Mouse (Mus musculus): Measurements from ENCODE around the gene Mib2. TPM values are rescaled to one million over a fixed set of nuclear protein-coding genes. Genes with fewer than 3 reads are reported as not detected.

Mib2 gene
- polyA plus RNA-seq (2014; fragmentation: Nextera tagmentation; extraction: Ambion mirVana) = 44.9 and 46.1 TPM in 2 replicates

DNA sequence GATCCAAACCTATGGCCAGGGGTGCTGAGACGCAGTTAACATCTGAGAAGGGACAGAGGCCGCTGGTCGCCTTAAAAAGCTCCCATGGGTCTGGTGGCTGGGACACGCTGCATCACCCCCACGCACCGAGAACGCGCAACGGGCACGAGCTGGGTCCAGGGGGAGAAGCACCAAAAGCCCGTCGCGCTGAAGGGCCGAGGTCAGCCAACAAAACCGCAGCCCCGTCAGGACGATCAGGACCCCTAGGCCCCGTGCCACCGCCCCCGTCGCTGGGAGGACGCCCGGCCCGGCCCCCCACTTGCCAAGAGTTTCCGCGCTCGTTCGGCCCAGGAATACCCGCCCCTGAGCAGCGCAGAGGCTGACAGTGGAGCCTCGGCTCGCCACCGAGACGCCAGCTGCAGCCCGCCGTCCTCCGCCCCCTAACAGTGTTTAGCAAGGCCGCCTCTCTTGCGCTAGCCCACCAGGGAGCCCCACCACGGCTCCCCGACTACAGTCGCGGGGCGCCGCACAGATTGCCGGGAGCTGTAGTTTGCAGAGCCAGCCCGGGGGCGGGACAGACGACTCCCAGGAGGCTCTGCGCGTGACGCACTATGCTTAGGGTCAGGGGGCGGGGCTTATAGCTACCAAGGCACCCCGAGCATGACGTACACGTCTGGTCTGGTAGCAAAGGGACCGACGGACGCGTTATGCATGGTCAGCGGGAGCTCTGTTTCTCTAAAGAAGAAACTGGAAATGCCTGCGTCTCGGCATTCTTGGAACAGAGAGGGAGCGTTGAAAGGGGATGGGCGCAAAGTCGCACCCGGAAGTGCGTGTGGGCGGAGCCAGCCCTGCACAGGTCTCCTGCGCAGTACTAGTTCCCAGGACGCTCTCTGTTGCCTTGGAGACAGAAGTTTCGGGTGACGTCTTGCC lies at the start of gene Mib2:
Mib2 (minus strand) TSS at position 510 of the 909 bp plus-strand sequence.
- under 1% methylated on average over 73 of the region's 73 CpGs for WGBS
- ATAC-seq (ENCODE audit: low FRiP score) (peak; percentile 99), DNase-seq (ENCODE audit: low spot score) (peak; percentile 98)
- Histone ChIP-seq H3K4me3 (replicated peaks; ENCODE audit: low read length) (peak within 1 kb of the TSS; percentile 79), H3K9ac (peak within 1 kb of the TSS; percentile 83), H3K9me3 (ENCODE audit: control insufficient read depth, low read length) (no peaks in the 10 kb centered on the region), H3K36me3 (replicated peaks; ENCODE audit: control insufficient read depth, insufficient read depth) (peaks cover 17% of the 10 kb centered on the region), H3K4me1 (replicated peaks; ENCODE audit: control insufficient read depth, insufficient read depth, low read length) (peaks cover 9% of the 10 kb centered on the region), H3K27ac (peak within 1 kb of the TSS; percentile 80), H3K27me3 (ENCODE audit: control insufficient read depth, insufficient read depth, low read length) (no peaks in the 10 kb centered on the region), H3K4me2 (replicated peaks) (peak within 1 kb of the TSS; percentile 85)

DNA sequence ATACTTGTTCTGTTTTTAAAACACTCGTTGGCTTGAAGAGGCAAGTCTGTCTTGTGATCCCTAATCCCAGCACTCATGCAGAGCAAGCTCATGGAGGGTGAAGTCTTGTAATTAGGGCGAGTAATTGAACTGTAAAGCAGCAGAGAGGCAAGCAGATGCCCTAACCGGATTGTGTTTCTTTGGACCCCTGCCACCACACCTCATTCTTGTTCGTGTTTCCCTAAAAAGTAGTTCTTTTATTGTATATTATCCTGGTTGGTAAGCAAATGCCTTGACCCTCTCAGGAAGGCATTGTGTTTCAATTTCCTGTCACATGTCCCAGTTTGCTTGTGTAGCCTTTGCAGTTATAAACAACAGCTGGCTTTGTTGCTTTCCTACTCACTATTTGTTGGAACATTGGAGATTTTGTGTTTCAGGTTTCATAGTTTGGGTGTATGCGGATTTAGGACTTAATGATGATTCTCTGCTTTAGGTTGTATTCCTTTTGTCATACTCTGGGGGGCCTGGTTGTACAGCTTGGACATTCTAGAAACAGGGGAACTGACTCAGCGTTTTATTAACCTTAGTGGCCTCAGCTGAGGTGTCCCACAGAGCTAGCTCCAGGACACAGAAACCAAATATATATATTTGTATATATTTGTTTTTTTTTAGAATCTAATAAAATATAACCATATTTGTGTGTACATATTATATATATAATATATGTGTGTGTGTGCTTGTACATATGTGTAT lies 41.7 kb upstream of the Mib2 start:
- DNase-seq (ENCODE audit: low spot score) (no peak), ATAC-seq (ENCODE audit: low FRiP score) (no peak)
- Histone ChIP-seq H3K4me1 (replicated peaks; ENCODE audit: control insufficient read depth, insufficient read depth, low read length) (peaks cover 11% of the 10 kb centered on the region), H3K9me3 (ENCODE audit: control insufficient read depth, low read length) (no peaks in the 10 kb centered on the region), H3K4me3 (replicated peaks; ENCODE audit: low read length) (no peak overlapping the region), H3K36me3 (replicated peaks; ENCODE audit: control insufficient read depth, insufficient read depth) (peaks cover 16% of the 10 kb centered on the region), H3K4me2 (replicated peaks) (no peak overlapping the region), H3K27me3 (ENCODE audit: control insufficient read depth, insufficient read depth, low read length) (no peaks in the 10 kb centered on the region), H3K9ac (no peak overlapping the region), H3K27ac (no peak overlapping the region)
- WGBS = 72% methylated on average over 6 of the region's 6 CpGs

DNA sequence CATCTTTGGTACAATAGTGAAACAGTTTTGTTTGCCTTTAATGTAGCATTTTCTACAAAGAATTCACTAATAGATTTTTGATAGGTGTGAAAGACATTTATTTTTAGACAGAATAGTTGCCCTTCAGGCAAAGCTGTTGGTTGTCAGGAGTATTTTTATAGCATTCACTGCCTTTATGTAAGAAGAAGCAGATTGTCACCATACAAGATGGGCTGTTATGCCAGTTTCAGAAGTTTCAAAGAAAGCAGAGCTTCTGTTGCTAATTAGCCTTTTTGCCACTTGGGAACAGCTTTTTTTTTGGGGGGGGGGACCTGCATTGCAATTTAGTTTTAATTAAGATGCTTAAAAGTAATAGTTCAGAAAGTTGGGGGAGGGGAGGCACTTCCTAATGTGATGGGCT lies 40.0 kb upstream of the Mib2 start:
- Histone ChIP-seq H3K4me1 (replicated peaks; ENCODE audit: control insufficient read depth, insufficient read depth, low read length) (peaks cover 14% of the 10 kb centered on the region), H3K36me3 (replicated peaks; ENCODE audit: control insufficient read depth, insufficient read depth) (0 out of 2 replicates have a peak, but pooled peaks cover 6% of the 10 kb centered on the region), H3K4me2 (replicated peaks) (no peak overlapping the region), H3K9me3 (ENCODE audit: control insufficient read depth, low read length) (no peaks in the 10 kb centered on the region), H3K27ac (no peak overlapping the region), H3K4me3 (replicated peaks; ENCODE audit: low read length) (no peak overlapping the region), H3K27me3 (ENCODE audit: control insufficient read depth, insufficient read depth, low read length) (no peaks in the 10 kb centered on the region), H3K9ac (no peak overlapping the region)
- no peak for DNase-seq (ENCODE audit: low spot score)
- ATAC-seq (ENCODE audit: low FRiP score) = no peak

DNA sequence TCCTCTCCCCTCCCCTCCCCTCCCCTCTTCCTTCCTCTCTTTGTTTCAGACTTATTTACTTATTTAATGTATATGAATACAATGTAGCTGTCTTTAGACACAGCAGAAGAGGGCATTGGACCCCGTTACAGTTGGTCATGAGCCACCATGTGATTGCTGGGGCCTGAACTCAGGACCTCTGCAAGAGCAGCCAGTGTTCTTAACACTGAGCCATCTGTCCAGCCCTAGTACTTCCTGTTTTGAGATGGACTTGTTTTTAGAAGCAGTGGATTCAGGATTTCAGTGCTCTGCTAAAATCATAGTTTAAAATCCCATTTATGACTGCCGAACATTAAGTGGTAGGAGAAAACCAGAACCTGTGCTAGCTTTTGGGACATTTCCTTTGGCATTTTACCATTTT lies 39.6 kb upstream of the Mib2 start:
- Histone ChIP-seq H3K27me3 (ENCODE audit: control insufficient read depth, insufficient read depth, low read length) (no peaks in the 10 kb centered on the region), H3K27ac (no peak overlapping the region), H3K4me3 (replicated peaks; ENCODE audit: low read length) (no peak overlapping the region), H3K4me2 (replicated peaks) (no peak overlapping the region), H3K9me3 (ENCODE audit: control insufficient read depth, low read length) (no peaks in the 10 kb centered on the region), H3K4me1 (replicated peaks; ENCODE audit: control insufficient read depth, insufficient read depth, low read length) (peaks cover 15% of the 10 kb centered on the region), H3K36me3 (replicated peaks; ENCODE audit: control insufficient read depth, insufficient read depth) (0 out of 2 replicates have a peak, but pooled peaks cover 6% of the 10 kb centered on the region), H3K9ac (no peak overlapping the region)
- DNase-seq (ENCODE audit: low spot score) (no peak), ATAC-seq (ENCODE audit: low FRiP score) (no peak)
- 75% methylated on average over 2 of the region's 2 CpGs for WGBS

DNA sequence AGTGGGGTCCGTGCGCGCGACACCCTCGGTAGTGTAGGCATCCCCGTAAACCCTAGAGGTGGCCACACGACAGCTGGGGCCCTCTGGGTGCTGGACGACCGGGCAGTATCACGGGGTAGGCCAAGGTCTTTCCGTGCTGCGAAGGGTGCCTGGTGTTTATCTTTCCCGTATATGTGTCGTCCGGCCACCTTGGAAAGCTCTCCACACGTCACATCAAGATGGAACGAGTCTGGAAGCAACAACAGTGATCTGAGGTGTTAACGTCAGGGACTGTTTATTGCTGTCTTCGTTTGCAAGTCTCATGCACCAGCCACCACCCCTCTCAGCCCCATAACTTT lies 36.6 kb upstream of the Mib2 start:
- Histone ChIP-seq H3K4me3 (replicated peaks; ENCODE audit: low read length) (peak overlapping the region; percentile 77), H3K27ac (peak overlapping the region; percentile 93), H3K9ac (peak overlapping the region; percentile 90), H3K4me2 (replicated peaks) (peak overlapping the region; percentile 74), H3K36me3 (replicated peaks; ENCODE audit: control insufficient read depth, insufficient read depth) (0 out of 2 replicates have a peak, but pooled peaks cover 6% of the 10 kb centered on the region), H3K4me1 (replicated peaks; ENCODE audit: control insufficient read depth, insufficient read depth, low read length) (peaks cover 15% of the 10 kb centered on the region), H3K27me3 (ENCODE audit: control insufficient read depth, insufficient read depth, low read length) (no peaks in the 10 kb centered on the region), H3K9me3 (ENCODE audit: control insufficient read depth, low read length) (no peaks in the 10 kb centered on the region)
- 0% methylated on average over 19 of the region's 19 CpGs for WGBS
- no peak for DNase-seq (ENCODE audit: low spot score)
- ATAC-seq (ENCODE audit: low FRiP score) = no peak

DNA sequence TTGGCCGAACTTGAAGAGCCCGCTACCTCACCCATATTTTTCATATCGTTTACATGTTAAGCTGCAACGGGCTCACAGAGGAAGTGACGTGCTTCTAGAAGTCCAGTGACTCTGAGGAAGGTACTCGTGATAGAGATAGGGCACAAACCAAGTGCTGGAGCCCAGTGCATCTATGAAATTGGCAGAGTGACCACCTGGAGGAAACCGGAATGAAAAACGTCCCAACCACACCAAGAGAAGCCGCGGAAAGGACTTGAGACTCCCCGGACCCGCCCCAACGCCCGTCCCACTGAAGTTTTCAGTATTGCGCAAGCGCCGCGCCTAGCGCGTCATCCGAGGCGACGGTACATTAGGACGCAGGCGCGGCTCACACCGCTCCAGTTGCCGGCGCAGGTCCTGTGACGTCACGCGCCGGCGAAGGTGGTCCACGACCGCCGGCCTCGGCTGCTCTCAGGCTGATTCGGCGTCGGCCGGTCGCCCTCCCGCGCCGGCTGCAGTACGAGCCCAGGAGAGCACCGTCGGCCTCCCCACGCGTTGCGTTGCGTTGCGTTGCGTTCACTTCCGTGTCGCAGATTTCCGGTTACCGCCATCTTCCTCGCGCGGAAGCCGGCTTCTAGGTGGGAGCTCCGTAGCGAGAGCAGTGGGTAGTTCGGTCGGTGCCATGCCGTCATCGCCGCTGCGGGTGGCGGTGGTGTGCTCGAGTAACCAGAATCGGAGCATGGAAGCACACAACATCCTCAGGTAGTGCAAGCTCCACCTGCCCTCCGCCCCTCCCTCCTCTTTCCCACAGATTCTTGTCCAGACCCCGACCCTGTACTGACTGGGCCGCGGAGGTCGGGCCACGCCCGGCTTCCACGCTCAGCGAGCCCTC lies 36.0 kb upstream of the Mib2 start, which contains the start of gene Ssu72:
Ssu72 (plus strand) TSS at position 80 of the 871 bp plus-strand sequence.
- H3K27ac ChIP-seq = peak within 1 kb of the TSS; percentile 93
- peak; percentile 98 for DNase-seq (ENCODE audit: low spot score)
- H3K4me3 ChIP-seq (replicated peaks; ENCODE audit: low read length) = peak within 1 kb of the TSS; percentile 77
- under 1% methylated on average over 83 of the region's 83 CpGs for WGBS
- H3K4me2 ChIP-seq (replicated peaks) = peak within 1 kb of the TSS; percentile 74
- no peaks in the 10 kb centered on the region for H3K9me3 ChIP-seq (ENCODE audit: control insufficient read depth, low read length)
- H3K4me1 ChIP-seq (replicated peaks; ENCODE audit: control insufficient read depth, insufficient read depth, low read length) = peaks cover 15% of the 10 kb centered on the region
- peak; percentile 97 for ATAC-seq (ENCODE audit: low FRiP score)
- H3K9ac ChIP-seq = peak within 1 kb of the TSS; percentile 90
- H3K27me3 ChIP-seq (ENCODE audit: control insufficient read depth, insufficient read depth, low read length) = no peaks in the 10 kb centered on the region
- 0 out of 2 replicates have a peak, but pooled peaks cover under 1% of the 10 kb centered on the region for H3K36me3 ChIP-seq (replicated peaks; ENCODE audit: control insufficient read depth, insufficient read depth)

DNA sequence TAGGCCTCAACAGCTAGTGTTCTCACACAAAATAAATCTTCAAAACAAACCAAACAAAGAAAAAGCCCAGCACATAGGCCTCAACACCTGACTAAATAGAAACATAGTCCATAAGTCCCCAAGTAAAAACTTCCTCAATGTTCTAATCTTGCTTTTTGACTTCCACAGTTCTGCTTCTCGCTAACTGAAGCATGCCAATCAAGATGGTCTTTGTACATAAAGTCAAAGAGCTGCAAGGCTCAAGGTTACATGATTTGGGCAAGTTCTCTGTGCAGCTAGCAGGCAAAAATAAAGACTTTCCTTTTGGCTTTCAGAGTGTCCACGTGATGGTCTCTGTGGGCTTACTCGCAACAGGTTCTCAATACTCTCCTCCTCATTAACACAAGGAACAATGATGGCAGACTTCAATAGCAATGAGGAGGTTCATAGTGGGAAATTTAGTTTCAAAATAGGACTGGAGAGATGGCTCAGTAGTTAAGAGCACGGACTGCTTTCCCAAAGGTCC lies 34.5 kb upstream of the Mib2 start:
- Histone ChIP-seq H3K4me3 (replicated peaks; ENCODE audit: low read length) (no peak overlapping the region), H3K27ac (no peak overlapping the region), H3K9me3 (ENCODE audit: control insufficient read depth, low read length) (no peaks in the 10 kb centered on the region), H3K36me3 (replicated peaks; ENCODE audit: control insufficient read depth, insufficient read depth) (no peaks in the 10 kb centered on the region), H3K27me3 (ENCODE audit: control insufficient read depth, insufficient read depth, low read length) (no peaks in the 10 kb centered on the region), H3K4me1 (replicated peaks; ENCODE audit: control insufficient read depth, insufficient read depth, low read length) (peaks cover 15% of the 10 kb centered on the region), H3K9ac (no peak overlapping the region), H3K4me2 (replicated peaks) (no peak overlapping the region)
- DNase-seq (ENCODE audit: low spot score) (no peak), ATAC-seq (ENCODE audit: low FRiP score) (no peak)
- WGBS = 95% methylated on average over 4 of the region's 4 CpGs

DNA sequence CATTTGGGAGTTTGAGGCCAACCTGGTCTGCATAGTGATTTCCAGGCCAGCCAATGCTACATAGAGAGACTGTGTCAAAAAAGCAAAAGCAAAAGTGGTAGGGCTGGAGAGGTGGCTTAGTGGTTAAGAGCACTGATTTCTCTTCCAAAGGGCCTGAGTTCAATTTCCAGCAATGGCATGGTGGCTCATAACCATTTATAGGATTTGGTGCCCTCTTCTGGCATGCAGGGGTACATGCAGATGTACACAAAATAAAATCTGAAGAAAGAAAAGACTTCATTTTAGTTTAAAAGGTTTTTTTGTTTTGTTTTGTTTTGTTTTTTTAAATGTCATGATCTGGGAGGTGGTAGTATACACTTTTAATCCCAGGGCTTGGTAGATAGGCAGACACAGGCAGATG lies 31.4 kb upstream of the Mib2 start:
- Histone ChIP-seq H3K27ac (no peak overlapping the region), H3K9me3 (ENCODE audit: control insufficient read depth, low read length) (no peaks in the 10 kb centered on the region), H3K4me2 (replicated peaks) (no peak overlapping the region), H3K36me3 (replicated peaks; ENCODE audit: control insufficient read depth, insufficient read depth) (no peaks in the 10 kb centered on the region), H3K4me3 (replicated peaks; ENCODE audit: low read length) (no peak overlapping the region), H3K4me1 (replicated peaks; ENCODE audit: control insufficient read depth, insufficient read depth, low read length) (peaks cover 20% of the 10 kb centered on the region), H3K9ac (no peak overlapping the region), H3K27me3 (ENCODE audit: control insufficient read depth, insufficient read depth, low read length) (no peaks in the 10 kb centered on the region)
- no peak for ATAC-seq (ENCODE audit: low FRiP score)
- DNase-seq (ENCODE audit: low spot score) = peak; percentile 56
